Mouse (Mus musculus) stomach, postnatal 0 days (tissue): ENCODE data around the gene Plekhb2.
A peak's percentile ranks its signal among the peaks of the same experiment; 100 is the strongest.

Experiments
- CTCF ChIP-seq: IDR thresholded peaks from 2 replicates; pipeline ENCODE4 v1.5.1; 2016; ENCODE audit warnings: antibody characterized with exemption, low read depth, mild to moderate bottlenecking, moderate library complexity
- EP300 ChIP-seq: optimal IDR thresholded peaks from 2 replicates; pipeline ENCODE3; 2016; ENCODE audit warnings: antibody characterized with exemption

- peak; percentile 51 for TF ChIP-seq CTCF
- TF ChIP-seq EP300, result no peak
Measured at GRCm38 (mm10) chr1:34812407-34813247, 37.1 kb upstream of the Plekhb2 start.
